Mouse (Mus musculus): ENCODE data around the gene Rassf1. TPM values are rescaled to one million over a fixed set of nuclear protein-coding genes. Genes with fewer than 3 reads are reported as not detected.

Gene Rassf1
- total RNA-seq, 1 experiment = 41.4 TPM

- Histone ChIP-seq H3K9me3 (ENCODE audit: control insufficient read depth, insufficient read depth, low read depth, low read length) (no peaks in the 10 kb centered on the region), H3K9ac (ENCODE audit: insufficient read depth, low read depth, low read length, poor library complexity, severe bottlenecking) (peak overlapping the region; percentile 21; the same call in 1 of the 2 replicates), H3K4me3 (ENCODE audit: insufficient read depth in 1 of 2, low read depth in 1 of 2, low read length in 2 of 2, poor library complexity in 1 of 2, severe bottlenecking in 1 of 2) (peak overlapping the region; percentile 66 to 73), H3K4me1 (ENCODE audit: control insufficient read depth in 2 of 2, insufficient read depth in 2 of 2, low read length in 2 of 2, poor library complexity in 1 of 2) (peaks cover 6 to 17% of the 10 kb centered on the region in 2 experiments), H3K27ac (ENCODE audit: insufficient read depth, low read depth, low read length, poor library complexity, severe bottlenecking) (no peak overlapping the region), H3K36me3 (ENCODE audit: control insufficient read depth, insufficient read depth, low read length, poor library complexity, severe bottlenecking) (no peaks in the 10 kb centered on the region)
- in situ Hi-C loops (cut with MboI; ENCODE audit: low sequenced_read_pairs in 2 of 2, unreplicated experiment in 2 of 2) = no loop called here
- no peak for TF ChIP-seq ZC3H11A (IDR thresholded peaks at IDR 0.05; ENCODE audit: borderline replicate concordance, low read depth, low read length)
- TF ChIP-seq MAFK (IDR thresholded peaks at IDR 0.05; ENCODE audit: insufficient read depth, low read depth, low read length) = no peak
- TF ChIP-seq ZNF384 (IDR thresholded peaks at IDR 0.05; ENCODE audit: low read depth, low read length) = no peak
- TF ChIP-seq HCFC1 (IDR thresholded peaks at IDR 0.05; ENCODE audit: borderline replicate concordance, insufficient read depth, low read length) = 0 out of 2 replicates have a peak, but pooled peaks have one; percentile 21
- TF ChIP-seq CHD2 (IDR thresholded peaks at IDR 0.05; ENCODE audit: low read depth, low read length) = no peak
- peak; percentile 77 for DNase-seq (ENCODE audit: low read depth, low spot score)
These were observed 24.9 kb upstream of the Rassf1 start for GRCm38 (mm10) chr9:107526198-107527026.

- H3K4me3 ChIP-seq (ENCODE audit: insufficient read depth in 1 of 2, low read depth in 1 of 2, low read length in 2 of 2, poor library complexity in 1 of 2, severe bottlenecking in 1 of 2) = peak within 1 kb of the TSS; percentile 83 to 89
- peaks cover 4 to 8% of the 10 kb centered on the region in 2 experiments; a peak in 2 of 4 replicates for H3K4me1 ChIP-seq (ENCODE audit: control insufficient read depth in 2 of 2, insufficient read depth in 2 of 2, low read length in 2 of 2, poor library complexity in 1 of 2)
- in situ Hi-C loops (cut with MboI; ENCODE audit: low sequenced_read_pairs in 2 of 2, unreplicated experiment in 2 of 2) = no loop called here
- TF ChIP-seq CHD2 (IDR thresholded peaks at IDR 0.05; ENCODE audit: low read depth, low read length) = peak; percentile 55; the same call in 1 of the 2 replicates
- TF ChIP-seq HCFC1 (IDR thresholded peaks at IDR 0.05; ENCODE audit: borderline replicate concordance, insufficient read depth, low read length) = peak; percentile 100
- no peak for TF ChIP-seq MAFK (IDR thresholded peaks at IDR 0.05; ENCODE audit: insufficient read depth, low read depth, low read length)
- TF ChIP-seq ZC3H11A (IDR thresholded peaks at IDR 0.05; ENCODE audit: borderline replicate concordance, low read depth, low read length) = no peak
- no peak within 1 kb of the TSS for H3K27ac ChIP-seq (ENCODE audit: insufficient read depth, low read depth, low read length, poor library complexity, severe bottlenecking)
- peak within 1 kb of the TSS; percentile 89 for H3K9ac ChIP-seq (ENCODE audit: insufficient read depth, low read depth, low read length, poor library complexity, severe bottlenecking)
- peak; percentile 95 for DNase-seq (ENCODE audit: low read depth, low spot score)
- H3K36me3 ChIP-seq (ENCODE audit: control insufficient read depth, insufficient read depth, low read length, poor library complexity, severe bottlenecking) = peaks cover 17% of the 10 kb centered on the region
- no peaks in the 10 kb centered on the region for H3K9me3 ChIP-seq (ENCODE audit: control insufficient read depth, insufficient read depth, low read depth, low read length)
These were observed 17.5 kb upstream of the Rassf1 start, which contains the start of gene Tmem115 for GRCm38 (mm10) chr9:107533791-107534407. Gene Tmem115, plus strand, starts transcription at chr9:107533945.

GRCm38 (mm10) chr9:107534408-107535202, 16.8 kb upstream of the Rassf1 start:
- DNase-seq (ENCODE audit: low read depth, low spot score) = no peak
- peaks cover 18% of the 10 kb centered on the region for H3K36me3 ChIP-seq (ENCODE audit: control insufficient read depth, insufficient read depth, low read length, poor library complexity, severe bottlenecking)
- no peaks in the 10 kb centered on the region for H3K9me3 ChIP-seq (ENCODE audit: control insufficient read depth, insufficient read depth, low read depth, low read length)
- H3K27ac ChIP-seq (ENCODE audit: insufficient read depth, low read depth, low read length, poor library complexity, severe bottlenecking) = no peak overlapping the region
- H3K4me1 ChIP-seq (ENCODE audit: control insufficient read depth in 2 of 2, insufficient read depth in 2 of 2, low read length in 2 of 2, poor library complexity in 1 of 2) = peaks cover 4 to 8% of the 10 kb centered on the region in 2 experiments; a peak in 2 of 4 replicates
- peak overlapping the region; percentile 89 for H3K9ac ChIP-seq (ENCODE audit: insufficient read depth, low read depth, low read length, poor library complexity, severe bottlenecking)
- TF ChIP-seq MAFK (IDR thresholded peaks at IDR 0.05; ENCODE audit: insufficient read depth, low read depth, low read length) (no peak), CHD2 (IDR thresholded peaks at IDR 0.05; ENCODE audit: low read depth, low read length) (no peak), ZNF384 (IDR thresholded peaks at IDR 0.05; ENCODE audit: low read depth, low read length) (no peak), HCFC1 (IDR thresholded peaks at IDR 0.05; ENCODE audit: borderline replicate concordance, insufficient read depth, low read length) (no peak), ZC3H11A (IDR thresholded peaks at IDR 0.05; ENCODE audit: borderline replicate concordance, low read depth, low read length) (no peak)
- H3K4me3 ChIP-seq (ENCODE audit: insufficient read depth in 1 of 2, low read depth in 1 of 2, low read length in 2 of 2, poor library complexity in 1 of 2, severe bottlenecking in 1 of 2) = peak overlapping the region; percentile 83 to 89
- in situ Hi-C loops (cut with MboI; ENCODE audit: low sequenced_read_pairs in 2 of 2, unreplicated experiment in 2 of 2) = no loop called here

GRCm38 (mm10) chr9:107538231-107538630, 13.1 kb upstream of the Rassf1 start:
- no peak overlapping the region for H3K27ac ChIP-seq (ENCODE audit: insufficient read depth, low read depth, low read length, poor library complexity, severe bottlenecking)
- H3K4me3 ChIP-seq (ENCODE audit: insufficient read depth in 1 of 2, low read depth in 1 of 2, low read length in 2 of 2, poor library complexity in 1 of 2, severe bottlenecking in 1 of 2) = no peak overlapping the region
- peaks cover 22% of the 10 kb centered on the region for H3K36me3 ChIP-seq (ENCODE audit: control insufficient read depth, insufficient read depth, low read length, poor library complexity, severe bottlenecking)
- TF ChIP-seq HCFC1 (IDR thresholded peaks at IDR 0.05; ENCODE audit: borderline replicate concordance, insufficient read depth, low read length) (no peak), ZC3H11A (IDR thresholded peaks at IDR 0.05; ENCODE audit: borderline replicate concordance, low read depth, low read length) (no peak), CHD2 (IDR thresholded peaks at IDR 0.05; ENCODE audit: low read depth, low read length) (no peak), ZNF384 (IDR thresholded peaks at IDR 0.05; ENCODE audit: low read depth, low read length) (no peak), MAFK (IDR thresholded peaks at IDR 0.05; ENCODE audit: insufficient read depth, low read depth, low read length) (no peak)
- H3K9me3 ChIP-seq (ENCODE audit: control insufficient read depth, insufficient read depth, low read depth, low read length) = no peaks in the 10 kb centered on the region
- in situ Hi-C loops (cut with MboI; ENCODE audit: low sequenced_read_pairs in 2 of 2, unreplicated experiment in 2 of 2) = no loop called here
- peaks cover 4 to 15% of the 10 kb centered on the region in 2 experiments; a peak in 3 of 4 replicates for H3K4me1 ChIP-seq (ENCODE audit: control insufficient read depth in 2 of 2, insufficient read depth in 2 of 2, low read length in 2 of 2, poor library complexity in 1 of 2)
- no peak overlapping the region for H3K9ac ChIP-seq (ENCODE audit: insufficient read depth, low read depth, low read length, poor library complexity, severe bottlenecking)
- no peak for DNase-seq (ENCODE audit: low read depth, low spot score)

Measured in ES-E14 (cell line).